Mouse (Mus musculus): ENCODE measurements at regions not wholly inside any gene's neighbourhood (a gene's known extent, or its start where the extent isn't known, plus 50 kb on each side); places are given as distances from the start of the nearest gene placed in this dataset.

- intact Hi-C loops (cut with DNase I), result no loop called here
- no peak for DNase-seq
Observed at GRCm38 (mm10) chrX:139392777-139393176, 59.3 kb downstream of the Trap1a start.

- DNase-seq, result peak in 1 of 2 experiments; percentile 22
- intact Hi-C loops (cut with DNase I), result loop anchor here (5.0 kb wide), 1 partner anchor 251 kb away; no protein-coding TSS in a partner anchor
Observed at GRCm38 (mm10) chrX:139416701-139417100, 63.5 kb upstream of the D330045A20Rik start.

DNA sequence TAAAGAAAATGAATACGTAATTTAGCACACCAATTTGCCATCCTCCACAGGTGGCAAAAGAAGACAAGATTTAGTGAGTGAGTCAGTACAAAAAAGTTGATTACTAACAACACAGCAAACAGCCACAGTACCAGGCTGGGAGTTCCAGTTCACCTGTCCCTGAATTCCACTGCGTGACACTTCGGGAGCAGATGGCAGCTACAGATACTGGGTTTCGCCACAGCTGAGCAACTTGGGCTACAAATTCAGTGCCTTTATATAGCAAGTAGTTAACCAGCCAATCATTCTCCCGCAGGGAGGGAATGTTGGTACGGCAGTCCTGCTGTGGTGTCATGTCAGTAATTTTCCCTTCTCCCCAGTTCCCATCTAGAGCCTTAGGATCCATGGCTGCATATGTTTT, 60.3 kb upstream of the D330045A20Rik start:
- DNase-seq, result no peak
- intact Hi-C loops (cut with DNase I), result loop anchor here (5.0 kb wide), 1 partner anchor 247 kb away; no protein-coding TSS in a partner anchor

DNA sequence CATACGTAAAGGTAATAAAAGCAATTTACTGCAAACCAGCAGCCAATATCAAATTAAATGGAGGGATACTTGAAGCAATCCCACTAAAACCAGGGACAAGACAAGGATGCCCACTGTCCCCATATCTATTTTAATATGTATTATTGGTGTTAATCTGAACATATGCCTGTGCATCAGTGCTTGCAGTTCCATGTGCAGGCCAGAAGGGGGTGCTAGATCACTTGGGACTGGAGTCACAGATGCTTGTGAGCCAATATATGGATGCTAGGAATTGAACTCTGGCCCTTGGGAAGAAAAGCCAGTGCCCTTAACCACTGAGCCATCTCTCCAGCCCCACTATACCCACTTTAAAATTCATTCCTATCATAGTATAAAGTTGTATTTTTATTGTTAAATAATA, 55.9 kb upstream of the D330045A20Rik start:
- no peak for DNase-seq
- intact Hi-C loops (cut with DNase I), result no loop called here

Measured in gastrocnemius, postnatal 36 days (tissue).